Mouse (Mus musculus) MEL (cell line): ENCODE data around the gene Sema3b.

Experiments
- CHD2 ChIP-seq: IDR thresholded peaks from 2 replicates; pipeline ENCODE4 v1.6.1; 2011; ENCODE audit warnings: low read length, improper control_type of control experiment
- CTCF ChIP-seq, 3 experiments: IDR thresholded peaks in 2 of 3; conservative IDR thresholded peaks in 1 of 3; 2 replicates each; pipeline ENCODE4 v1.5.1; 2011 to 2012; ENCODE audit warnings: low read length in 3 of 3, low read depth in 2 of 3, mild to moderate bottlenecking in 2 of 3, improper control_type of control experiment in 1 of 3, inconsistent platforms in 1 of 3, mixed read lengths in 1 of 3, moderate library complexity in 1 of 3; ENCODE audit not compliant: control insufficient read depth in 1 of 3, insufficient read depth in 1 of 3, poor library complexity in 1 of 3, severe bottlenecking in 1 of 3
- E2F4 ChIP-seq: IDR thresholded peaks from 2 replicates; pipeline ENCODE4 v1.6.1; 2011; ENCODE audit warnings: low read depth, low read length, improper control_type of control experiment, borderline replicate concordance
- EP300 ChIP-seq, 2 experiments: IDR thresholded peaks; 2 replicates each; pipeline ENCODE4 v1.6.1; 2011; ENCODE audit warnings: improper control_type of control experiment in 2 of 2, low read length in 2 of 2, low read depth in 1 of 2, mild to moderate bottlenecking in 1 of 2
- ETS1 ChIP-seq: IDR thresholded peaks from 2 replicates; pipeline ENCODE4 v1.6.1; 2012; ENCODE audit warnings: low read depth, mild to moderate bottlenecking, inconsistent platforms, low read length, improper control_type of control experiment, moderate library complexity
- MAFK ChIP-seq: IDR thresholded peaks from 2 replicates; pipeline ENCODE4 v1.6.1; 2011; ENCODE audit warnings: low read depth, mild to moderate bottlenecking, low read length, improper control_type of control experiment, borderline replicate concordance
- MEF2A ChIP-seq: IDR thresholded peaks from 2 replicates; pipeline ENCODE4 v1.6.1; 2014; ENCODE audit warnings: low read depth, mild to moderate bottlenecking, inconsistent platforms, low read length, improper control_type of control experiment; ENCODE audit not compliant: poor library complexity, insufficient replicate concordance, severe bottlenecking; ENCODE audit errors: extremely low read depth
- NRF1 ChIP-seq: IDR thresholded peaks from 2 replicates; pipeline ENCODE4 v1.6.1; 2014; ENCODE audit warnings: low read depth, mild to moderate bottlenecking, inconsistent platforms, low read length, improper control_type of control experiment, moderate library complexity; ENCODE audit not compliant: poor library complexity, insufficient read depth, severe bottlenecking
- POLR2A ChIP-seq, 2 experiments: IDR thresholded peaks; 2 replicates each; pipeline ENCODE4 v1.6.1; 2011 to 2012; ENCODE audit warnings: low read length in 2 of 2, mild to moderate bottlenecking in 2 of 2, control low read depth in 1 of 2, improper control_type of control experiment in 1 of 2, low read depth in 1 of 2, moderate library complexity in 1 of 2; ENCODE audit not compliant: control insufficient read depth in 1 of 2, insufficient read depth in 1 of 2, poor library complexity in 1 of 2
- POLR2AphosphoS2 ChIP-seq: IDR thresholded peaks from 2 replicates; pipeline ENCODE4 v1.6.1; 2011; ENCODE audit warnings: low read length, improper control_type of control experiment
- RCOR1 ChIP-seq: IDR thresholded peaks from 2 replicates; pipeline ENCODE4 v1.6.1; 2012; ENCODE audit warnings: low read depth, mild to moderate bottlenecking, inconsistent platforms, low read length, improper control_type of control experiment
- TBP ChIP-seq: IDR thresholded peaks from 2 replicates; pipeline ENCODE4 v1.8.0; 2011; ENCODE audit warnings: low read depth, low read length, improper control_type of control experiment
- USF2 ChIP-seq, 2 experiments: IDR thresholded peaks; 2 replicates each; pipeline ENCODE4 v1.6.1; 2011 to 2012; ENCODE audit warnings: improper control_type of control experiment in 2 of 2, low read length in 2 of 2, borderline replicate concordance in 1 of 2, inconsistent platforms in 1 of 2, low read depth in 1 of 2, mild to moderate bottlenecking in 1 of 2; ENCODE audit not compliant: insufficient read depth in 1 of 2

DNA sequence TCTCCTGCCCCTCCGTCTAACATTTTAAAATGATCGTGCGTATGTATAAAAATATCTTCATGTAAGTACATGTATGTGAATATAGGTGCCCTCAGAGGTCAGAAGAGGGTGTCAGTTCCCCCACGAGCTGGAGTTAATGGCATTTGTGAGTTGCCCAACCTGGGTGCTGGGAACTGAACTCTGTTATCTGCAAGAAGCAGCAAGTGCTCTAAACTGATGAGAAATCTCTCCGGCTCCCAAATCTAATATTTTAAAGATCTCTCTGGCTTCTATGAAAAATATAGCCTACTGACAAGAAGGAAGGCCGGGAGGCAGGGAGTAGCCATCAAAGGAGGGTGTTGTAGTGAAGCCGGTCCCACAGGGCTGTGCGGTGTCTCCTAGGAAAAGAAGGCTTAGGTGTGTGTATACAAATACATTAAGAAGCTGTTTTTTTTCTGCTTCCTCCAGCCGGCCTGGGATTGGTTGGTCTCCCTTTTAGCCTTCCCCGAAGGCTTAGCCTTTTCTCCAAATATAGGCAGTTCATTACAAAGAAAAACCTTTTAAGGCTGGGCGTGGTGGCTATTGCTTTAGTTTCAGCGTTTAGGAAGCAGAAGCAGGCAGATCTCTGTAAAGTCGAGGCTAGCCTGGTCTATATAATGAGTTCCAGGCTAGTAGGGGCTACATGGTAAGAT lies 34.6 kb upstream of the Sema3b start:
- no peak for TF ChIP-seq TBP
- TF ChIP-seq CTCF (IDR thresholded peaks at IDR 0.05 in 2 of 3, conservative IDR thresholded peaks at IDR 0.05 in 1 of 3; ENCODE audit: control insufficient read depth in 1 of 3, insufficient read depth in 1 of 3, low read depth in 2 of 3, low read length in 3 of 3, poor library complexity in 1 of 3, severe bottlenecking in 1 of 3): no peak
- peak in 1 of 2 experiments; percentile 60; a peak in 1 of 4 replicates for TF ChIP-seq EP300 (IDR thresholded peaks at IDR 0.05; ENCODE audit: low read depth in 1 of 2, low read length in 2 of 2)
- TF ChIP-seq POLR2AphosphoS2: no peak
- TF ChIP-seq POLR2A (IDR thresholded peaks at IDR 0.05; ENCODE audit: control insufficient read depth in 1 of 2, insufficient read depth in 1 of 2, low read depth in 1 of 2, low read length in 2 of 2, poor library complexity in 1 of 2): no peak
- no peak for TF ChIP-seq ETS1
- TF ChIP-seq E2F4: no peak
- TF ChIP-seq USF2 (IDR thresholded peaks at IDR 0.05; ENCODE audit: borderline replicate concordance in 1 of 2, insufficient read depth in 1 of 2, low read depth in 1 of 2, low read length in 2 of 2): no peak
- peak; percentile 54; the same call in 1 of the 2 replicates for TF ChIP-seq RCOR1
- no peak for TF ChIP-seq NRF1
- no peak for TF ChIP-seq MAFK
- TF ChIP-seq MEF2A: no peak
- no peak for TF ChIP-seq CHD2
